Mouse (Mus musculus) brain, embryonic 14.5 days (tissue): ENCODE results near the gene Speg. TPM values are rescaled to one million over a fixed set of nuclear protein-coding genes. Genes with fewer than 3 reads are reported as not detected.

Experiments used
- DNase-seq: peaks from one replicate; pipeline ENCODE4 v3.0.0-alpha.2; 2011; ENCODE audit warnings: low read depth
- CTCF ChIP-seq: fragments of 200-500 bp; IDR thresholded peaks from 2 replicates; pipeline ENCODE4 v1.5.1; 2012; ENCODE audit warnings: inconsistent platforms, mild to moderate bottlenecking, moderate library complexity, borderline replicate concordance; ENCODE audit not compliant: insufficient read depth, insufficient read length; ENCODE audit errors: extremely low read depth
- POLR2A ChIP-seq: fragments of 200-500 bp; IDR thresholded peaks from 2 replicates; pipeline ENCODE4 v1.6.1; 2012; ENCODE audit warnings: mild to moderate bottlenecking, inconsistent platforms, borderline replicate concordance; ENCODE audit not compliant: poor library complexity, insufficient read depth, insufficient read length, severe bottlenecking; ENCODE audit errors: extremely low read depth
- polyA plus RNA-seq: library from polyadenylated mRNA; depleted of rRNA; stranded (reverse); fragments of >200 nt; gene quantifications from 2 replicates; pipeline ENCODE4 v1.2.3, GENCODE M21; 2012; rRNA removed

Speg gene
- 49.2 and 56.1 TPM in 2 replicates for polyA plus RNA-seq

- TF ChIP-seq POLR2A (no peak), CTCF (no peak)
- DNase-seq: no peak
Measured at GRCm38 (mm10) chr1:75374950-75375936, at the start of gene Speg. Gene Speg, plus strand, starts transcription at chr1:75375297.

- DNase-seq: no peak
- TF ChIP-seq POLR2A (no peak), CTCF (no peak)
Measured at GRCm38 (mm10) chr1:75327461-75327860, 47.6 kb upstream of the Speg start.

- TF ChIP-seq CTCF (no peak), POLR2A (no peak)
- DNase-seq: no peak
Measured at GRCm38 (mm10) chr1:75331271-75331670, 43.8 kb upstream of the Speg start.

GRCm38 (mm10) chr1:75336461-75336860, 38.6 kb upstream of the Speg start:
- DNase-seq: no peak
- no peak for TF ChIP-seq POLR2A
- no peak for TF ChIP-seq CTCF

- TF ChIP-seq POLR2A (no peak), CTCF (no peak)
- no peak for DNase-seq
Measured at GRCm38 (mm10) chr1:75337097-75337496, 38.0 kb upstream of the Speg start.

GRCm38 (mm10) chr1:75338091-75338694, 36.9 kb upstream of the Speg start:
- TF ChIP-seq CTCF: no peak
- TF ChIP-seq POLR2A: no peak

GRCm38 (mm10) chr1:75339337-75339736, 35.8 kb upstream of the Speg start:
- TF ChIP-seq CTCF (no peak), POLR2A (no peak)

More at GRCm38 (mm10) chr1:75338091-75338694, 36.9 kb upstream of the Speg start:
- DNase-seq: peak; percentile 69

GRCm38 (mm10) chr1:75340519-75340918, 34.6 kb upstream of the Speg start:
- no peak for TF ChIP-seq POLR2A
- no peak for TF ChIP-seq CTCF

More at GRCm38 (mm10) chr1:75339337-75339736, 35.8 kb upstream of the Speg start:
- DNase-seq: peak; percentile 55

GRCm38 (mm10) chr1:75342874-75343416, 32.2 kb upstream of the Speg start:
- TF ChIP-seq POLR2A: no peak
- TF ChIP-seq CTCF: peak; percentile 96
- DNase-seq: peak; percentile 88

More at GRCm38 (mm10) chr1:75340519-75340918, 34.6 kb upstream of the Speg start:
- no peak for DNase-seq

GRCm38 (mm10) chr1:75344291-75345035, 30.6 kb upstream of the Speg start:
- TF ChIP-seq POLR2A (no peak), CTCF (no peak)
- peak; percentile 52 for DNase-seq
